ENCODE assay signal across 8 mouse cellular contexts in the genomic region with DNA sequence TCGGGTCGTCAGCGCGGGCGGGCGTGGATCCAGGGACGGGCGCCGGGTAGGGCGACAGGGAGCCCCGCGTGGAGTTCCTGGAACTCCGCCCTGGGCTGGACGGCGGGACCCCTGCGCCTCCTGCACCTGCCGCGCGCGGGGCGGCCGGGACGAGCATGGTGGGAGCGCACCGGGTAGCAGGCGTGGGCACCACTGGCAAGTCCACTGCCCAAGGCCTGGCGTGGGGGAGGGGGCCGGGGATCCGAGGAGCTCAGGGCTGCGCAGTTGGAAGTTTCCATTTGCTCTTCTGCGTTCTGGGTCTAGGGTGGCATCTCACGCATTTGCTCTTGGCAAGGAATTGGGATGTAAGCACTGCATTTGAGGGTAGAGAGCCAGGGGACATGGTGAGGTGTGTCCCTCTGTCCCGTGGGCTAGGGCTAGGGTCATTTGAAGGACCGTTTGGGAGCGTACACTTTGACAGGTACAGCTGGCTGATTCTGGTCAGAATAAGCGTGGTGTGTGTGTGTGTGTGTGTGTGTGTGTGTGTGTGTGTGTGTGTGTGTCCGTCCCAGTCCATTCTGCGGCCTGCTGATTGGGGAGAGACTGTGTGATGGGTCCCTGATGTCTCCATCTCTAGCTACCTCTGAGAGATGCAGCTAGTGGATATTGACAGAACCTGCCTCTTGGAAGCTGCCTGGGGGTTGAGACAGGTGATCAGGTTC. TPM values are rescaled to one million over a fixed set of nuclear protein-coding genes. Genes with fewer than 3 reads are reported as not detected.
A peak's percentile ranks its signal among the peaks of the same experiment; 100 is the strongest.
DNase-seq lines count a peak whose midpoint lies in the region.

No protein-coding gene starts in this region.

- DNase-seq in heart, adult 11 months: peak; percentile 83
- no peak for DNase-seq in heart, postnatal 4 days
- DNase-seq in cerebellum, adult 11 months: peak; percentile 70
- DNase-seq in frontal cortex, postnatal 10 days (ENCODE audit: low spot score in 2 of 2): peak; percentile 55 to 64
- DNase-seq in left cerebral cortex, postnatal 4 days: peak; percentile 38
- DNase-seq in neural tube, embryonic 10.5 days (ENCODE audit: extremely low spot score, low spot score): peak; percentile 30
- no peak for DNase-seq in embryo, embryonic 10 days (ENCODE audit: low spot score)
- no peak for DNase-seq in natural killer cell, adult 2 months (ENCODE audit: low spot score in 2 of 2)

- intact Hi-C loops in left cerebral cortex, postnatal 4 days (cut with DNase I): no loop called here

RNA-seq across cellular contexts. Expression of gene Rasgef1a, which starts 0.5 kb away (rescaled TPM):
- total RNA-seq in heart, postnatal 4 days (2021): under 1 TPM; 0.62 to 0.63 TPM
- total RNA-seq in left cerebral cortex, postnatal 4 days (2021): 10 to 100 TPM; 31.7 to 35.2 TPM

Comparison
In these comparisons a context has a peak if more than half of its experiments do, and no peak if none do; other contexts are left out.
1. DNase-seq: peak in heart, adult 11 months (single experiment), cerebellum, adult 11 months (single experiment), frontal cortex, postnatal 10 days (2 of 2), left cerebral cortex, postnatal 4 days (single experiment) and neural tube, embryonic 10.5 days (single experiment); none in heart, postnatal 4 days (single experiment), embryo, embryonic 10 days (single experiment) and natural killer cell, adult 2 months (0 of 2).
2. RNA of gene Rasgef1a, which starts 0.5 kb away (total RNA-seq): 31.7 to 35.2 TPM in left cerebral cortex, postnatal 4 days; 0.62 to 0.63 TPM in heart, postnatal 4 days; every median in the first group is over 10 times any median in the second.